Mouse (Mus musculus): ENCODE data around the gene Suco.

- TF ChIP-seq CTCF (IDR thresholded peaks at IDR 0.05; ENCODE audit: low read depth, low read length) (no peak), TAL1 (conservative IDR thresholded peaks at IDR 0.05; ENCODE audit: low read depth, low read length) (no peak), GATA1 (IDR thresholded peaks at IDR 0.05; ENCODE audit: borderline replicate concordance, low read length) (no peak)
Measured at GRCm38 (mm10) chr1:161769329-161769728, 107.2 kb downstream of the Suco start.
